Mouse (Mus musculus) kidney, adult 11 months (tissue): ENCODE data around the gene Il17f.
A peak's percentile ranks its signal among the peaks of the same experiment; 100 is the strongest.
"Not testable (repeated sequence)": the region's sequence is repeated elsewhere in the genome, so short reads cannot be mapped to it uniquely, and the experiment has no call there.

ENCODE experiments used
- DNase-seq: peaks from one replicate; pipeline ENCODE4 v3.0.0; 2022

Gene Il17f

DNA sequence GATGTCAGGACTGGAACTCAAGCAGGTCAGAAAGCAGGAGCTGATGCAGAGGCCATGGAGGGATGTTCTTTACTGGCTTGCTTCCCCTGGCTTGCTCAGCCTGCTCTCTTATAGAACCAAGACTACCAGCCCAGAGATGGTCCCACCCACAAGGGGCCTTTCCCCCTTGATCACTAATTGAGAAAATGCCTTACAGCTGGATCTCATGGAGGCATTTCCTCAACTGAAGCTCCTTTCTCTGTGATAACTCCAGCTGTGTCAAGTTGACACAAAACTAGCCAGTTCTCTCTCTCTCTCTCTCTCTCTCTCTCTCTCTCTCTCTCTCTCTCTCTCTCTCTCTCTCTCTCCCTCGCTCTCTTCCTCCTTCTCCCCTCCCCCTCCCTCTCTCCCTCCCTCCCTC lies at the start of gene Il17f:
Gene Il17f (minus strand): TSS at position 101 of the 400 bp plus-strand sequence.
- not testable (repeated sequence) for DNase-seq

DNA sequence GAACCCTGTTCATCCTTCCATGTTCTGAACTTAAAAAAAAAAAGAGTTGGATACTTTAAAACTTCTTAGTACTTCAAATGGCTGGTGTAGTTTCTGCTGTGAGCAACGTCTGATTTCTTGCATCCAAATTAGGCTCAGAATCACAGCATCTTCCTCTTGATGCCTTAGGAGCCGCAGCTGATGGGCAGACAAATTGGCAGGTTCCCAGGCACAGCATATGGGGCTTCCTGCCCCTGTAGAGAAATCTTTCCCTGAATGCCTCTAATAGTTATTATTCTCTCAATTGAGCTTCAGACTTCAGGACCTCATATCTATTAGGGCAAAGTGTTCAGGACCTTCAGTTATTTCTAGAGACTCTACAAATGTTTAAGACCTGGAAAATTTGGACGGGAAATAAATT lies 49.5 kb upstream of the Il17f start:
- no peak for DNase-seq

DNA sequence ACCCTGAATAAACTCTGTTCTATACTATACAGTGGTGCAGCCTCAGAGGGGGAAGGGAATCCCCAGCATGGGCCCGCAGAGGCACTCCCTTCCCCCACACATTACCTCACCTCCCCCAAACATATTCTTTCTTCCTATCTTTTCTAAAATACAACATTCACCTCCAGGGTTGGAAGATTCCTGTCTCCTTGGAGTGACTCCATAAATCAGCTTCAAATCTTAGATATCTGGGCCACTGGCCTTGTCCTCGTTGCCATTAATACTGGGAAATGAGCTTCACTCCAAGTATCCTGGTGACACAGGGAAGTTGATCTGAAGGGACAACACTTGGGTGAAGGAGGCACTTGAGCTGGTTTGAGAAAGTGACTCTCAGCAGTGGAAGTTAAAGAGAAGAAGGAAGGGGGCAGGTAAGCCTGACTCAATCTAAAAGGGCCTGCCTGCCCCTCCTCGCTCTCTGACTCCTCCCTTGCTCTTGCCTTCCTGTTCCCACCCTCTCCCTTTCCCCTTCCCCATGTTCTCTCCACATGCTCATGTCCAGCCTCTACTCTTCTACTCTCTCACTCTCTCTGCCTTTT lies 46.2 kb upstream of the Il17f start:
- DNase-seq = no peak

DNA sequence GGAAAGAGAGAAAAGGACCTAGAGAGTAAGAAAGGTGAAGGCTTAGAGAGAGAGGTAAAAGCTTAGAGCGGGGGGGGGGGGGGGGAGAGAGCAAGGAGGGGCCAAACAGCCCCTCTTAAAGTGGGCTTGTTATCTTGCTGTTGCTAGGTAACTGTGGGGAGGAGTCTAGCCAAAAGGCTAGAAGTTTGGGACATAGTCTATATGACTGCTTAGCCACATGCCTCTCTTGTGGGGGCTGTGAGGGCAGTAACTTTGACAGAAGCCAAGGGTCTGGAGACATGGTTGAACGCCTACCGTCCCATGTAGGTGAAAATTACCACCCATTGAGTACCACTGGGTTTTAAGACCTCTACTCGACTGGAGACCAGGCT lies 42.7 kb upstream of the Il17f start:
- DNase-seq = no peak

DNA sequence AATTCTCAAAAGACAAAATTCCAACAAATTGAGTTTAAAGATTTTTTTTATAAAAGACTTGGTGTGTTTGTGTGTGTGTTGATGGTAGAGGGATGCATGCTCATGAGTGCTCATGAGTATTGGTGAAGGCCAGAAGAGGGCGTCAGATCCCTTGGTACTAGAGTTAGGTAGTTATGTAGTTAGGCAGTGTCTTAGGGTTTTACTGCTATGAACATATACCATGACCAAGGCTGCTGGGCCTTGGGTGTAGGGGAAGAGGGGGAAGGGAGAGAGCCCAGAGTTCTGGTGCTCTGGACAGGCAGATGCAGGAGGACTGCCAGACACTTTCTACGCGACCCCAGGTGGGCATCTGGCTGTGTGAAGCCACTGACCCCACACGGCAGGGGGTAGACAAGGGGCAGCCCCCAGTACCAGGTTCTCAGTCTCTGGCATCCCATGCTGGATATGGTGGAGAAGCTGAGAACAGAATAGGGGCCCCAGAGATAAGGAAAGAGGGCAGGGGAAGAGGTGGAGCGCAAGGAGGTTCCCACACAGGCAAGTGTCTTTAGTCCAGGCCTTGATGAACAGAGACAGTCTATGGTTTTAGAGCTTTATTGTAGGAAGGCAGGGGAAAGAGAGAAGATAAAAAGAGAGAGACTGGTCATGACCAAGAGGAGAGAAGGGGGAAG lies 42.2 kb upstream of the Il17f start:
- no peak for DNase-seq

DNA sequence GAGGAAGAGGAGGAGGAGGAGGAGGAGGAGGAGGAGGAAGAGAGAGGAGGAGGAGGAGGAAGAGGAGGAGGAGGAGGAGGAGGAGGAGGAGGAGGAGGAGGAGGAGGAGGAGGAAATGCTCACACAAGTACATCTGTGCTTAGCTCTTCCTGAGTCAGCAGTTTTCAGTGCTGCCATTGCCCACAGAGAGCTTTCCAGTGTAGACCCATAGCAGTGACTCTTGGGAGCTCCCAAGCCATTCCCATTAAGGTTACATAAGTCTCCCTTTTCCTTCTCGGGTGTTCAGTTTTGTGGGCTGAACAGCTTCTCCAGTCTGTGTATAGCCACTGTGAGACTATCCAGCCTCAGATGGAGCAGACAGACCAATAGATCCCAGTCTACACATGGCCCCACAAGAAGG lies 40.1 kb upstream of the Il17f start:
- DNase-seq = no peak

DNA sequence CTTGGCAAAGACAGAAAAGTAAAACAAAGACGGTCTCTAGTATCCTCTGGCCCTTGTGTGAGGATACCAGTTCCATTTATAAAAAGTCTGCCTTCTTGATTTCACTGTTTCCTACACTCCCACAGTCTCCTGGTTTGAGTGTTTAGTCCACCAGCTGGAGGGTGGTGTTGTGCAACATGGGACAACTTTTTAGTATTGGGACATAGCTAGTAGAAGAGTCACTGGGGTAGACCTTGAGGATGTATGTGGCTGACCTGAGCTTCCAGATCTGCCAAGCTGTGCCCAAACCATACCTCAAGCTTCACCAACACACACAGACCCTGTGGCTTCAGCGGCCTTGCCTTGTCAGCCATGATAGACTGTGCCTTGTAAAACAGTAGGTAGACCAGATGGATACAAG lies 37.6 kb upstream of the Il17f start:
- no peak for DNase-seq

DNA sequence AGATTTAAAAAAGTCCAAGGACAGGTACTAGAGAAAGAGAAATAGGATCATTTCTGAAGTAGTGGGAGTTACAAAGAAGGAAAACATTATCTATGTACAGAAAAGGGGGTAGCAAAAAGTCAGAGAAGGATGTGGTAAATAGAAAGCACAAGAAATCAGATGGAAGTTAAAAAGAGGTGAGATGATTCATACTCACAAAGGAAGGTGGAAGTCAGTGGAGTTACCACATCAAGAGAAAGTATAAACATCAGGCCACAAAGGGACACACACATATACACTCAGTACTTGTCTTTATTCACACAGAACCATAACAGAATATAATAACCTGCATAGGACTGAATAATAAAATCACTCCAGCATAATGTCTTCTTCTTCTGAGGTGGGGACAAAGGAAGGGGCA lies 34.6 kb upstream of the Il17f start:
- no peak for DNase-seq

DNA sequence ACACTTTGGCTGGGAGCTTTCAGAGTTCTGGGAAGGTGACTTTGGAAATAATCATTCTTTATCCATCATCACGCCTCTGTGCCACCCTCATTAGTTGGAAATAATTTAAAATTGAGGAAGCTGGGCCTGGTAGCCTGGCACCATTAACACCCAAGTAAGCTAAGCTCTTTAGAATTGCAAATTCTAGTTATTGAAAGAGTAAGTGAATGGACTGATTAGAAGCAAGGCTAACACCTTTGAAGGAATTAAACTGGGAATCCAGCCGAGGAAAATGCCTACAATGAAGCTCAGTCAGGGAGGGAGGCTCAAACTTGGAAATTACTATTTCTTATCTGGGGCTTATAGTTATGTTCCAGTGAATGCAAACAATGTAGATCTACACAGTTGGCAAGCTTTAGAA lies 33.5 kb upstream of the Il17f start:
- no peak for DNase-seq

DNA sequence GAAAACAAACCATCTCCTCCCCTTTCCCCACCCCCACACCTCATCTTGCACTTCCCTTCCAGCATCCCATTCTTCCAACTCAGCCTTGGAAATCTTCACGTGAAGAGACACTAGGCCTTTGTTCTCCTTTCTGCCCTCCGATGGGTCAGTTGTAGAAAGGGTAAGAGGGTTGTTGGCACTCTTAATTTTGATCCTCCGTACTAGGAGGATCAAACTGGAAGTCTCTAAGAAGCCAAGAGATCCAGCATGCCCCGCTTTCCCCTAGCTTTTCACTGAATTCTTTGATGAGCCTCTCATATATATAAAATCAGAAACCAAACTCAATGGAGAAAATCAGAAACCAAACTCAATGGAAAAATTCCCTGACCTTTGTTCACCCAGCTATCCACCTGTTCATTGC lies 33.1 kb upstream of the Il17f start:
- no peak for DNase-seq

DNA sequence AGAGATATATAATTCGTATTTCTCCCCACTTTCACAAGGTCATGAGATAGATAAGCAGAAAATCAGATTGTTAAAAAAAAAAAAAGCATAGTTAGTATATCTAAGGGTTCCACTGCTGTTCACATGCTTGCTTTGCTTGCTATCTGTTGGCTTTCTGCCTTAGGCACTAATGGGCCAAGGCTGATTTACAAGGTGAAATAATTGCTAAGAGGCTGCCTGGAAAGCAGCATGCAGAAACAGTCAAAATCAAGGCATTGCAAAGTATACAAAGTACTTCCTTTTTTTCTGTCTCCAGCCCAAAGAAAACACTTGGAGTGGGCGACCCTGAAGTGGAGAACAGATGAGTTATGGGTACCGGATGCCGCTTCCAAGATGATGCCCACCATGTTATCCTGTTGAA lies 30.5 kb upstream of the Il17f start:
- no peak for DNase-seq

DNA sequence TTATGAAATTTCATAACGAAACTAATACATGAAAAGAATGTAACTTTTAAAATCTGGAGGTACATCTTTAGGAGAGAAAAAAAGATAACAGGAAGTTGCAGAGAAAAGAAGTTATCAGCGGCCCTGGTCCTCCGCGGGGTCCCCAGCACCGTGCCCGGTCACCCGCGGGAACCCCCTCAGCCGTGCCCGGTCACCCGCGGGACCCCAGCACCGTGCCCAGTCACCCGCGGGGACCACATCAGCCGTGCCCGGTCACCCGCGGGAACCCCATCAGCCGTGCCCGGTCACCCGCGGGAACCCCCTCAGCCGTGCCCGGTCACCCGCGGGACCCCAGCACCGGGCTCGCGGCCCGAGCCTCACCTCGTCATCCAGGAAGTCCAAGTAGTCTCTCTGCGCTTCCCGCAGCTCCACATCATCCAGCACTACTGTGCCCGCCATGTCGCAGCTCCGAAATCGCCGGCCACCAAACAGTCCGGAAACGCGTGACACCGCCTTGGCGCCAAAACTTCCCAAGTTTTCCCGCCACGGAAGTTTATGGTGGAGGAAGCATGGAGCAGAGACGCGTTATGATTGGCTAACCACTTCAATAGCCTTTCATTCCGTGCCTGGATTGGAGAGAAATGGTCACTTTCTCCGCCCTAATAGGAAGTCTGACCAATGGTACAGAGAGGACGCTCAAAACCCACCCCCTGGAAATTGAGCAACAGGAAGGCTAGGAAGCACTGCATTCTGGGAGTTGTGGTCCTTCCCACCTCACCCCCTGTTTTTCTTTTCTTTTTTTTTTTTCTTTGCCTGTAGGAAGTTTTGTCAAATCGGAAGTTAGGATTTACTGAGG lies 29.6 kb upstream of the Il17f start, which contains the start of gene Mcm3:
Gene Mcm3 (minus strand): TSS at position 542 of the 835 bp plus-strand sequence.
- DNase-seq = peak; percentile 95

DNA sequence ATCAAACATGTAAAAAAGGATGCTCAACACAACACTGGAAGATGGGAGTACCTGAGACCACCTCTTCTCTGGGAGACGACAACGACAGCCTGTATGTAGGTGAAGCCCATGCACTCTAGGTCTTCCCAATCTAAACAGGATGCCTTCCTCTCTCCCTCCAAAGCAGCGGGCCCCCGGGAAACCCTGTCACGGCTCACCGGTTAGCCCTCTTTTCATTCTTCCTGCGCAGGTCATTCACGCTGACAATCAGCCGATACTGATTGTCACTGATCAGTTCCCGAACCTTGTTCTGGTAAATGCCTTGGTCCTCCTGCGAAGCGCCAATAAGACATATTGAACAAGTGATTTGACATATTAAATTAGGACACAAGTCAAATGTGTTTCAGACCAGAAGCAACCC lies 27.2 kb upstream of the Il17f start:
- no peak for DNase-seq

DNA sequence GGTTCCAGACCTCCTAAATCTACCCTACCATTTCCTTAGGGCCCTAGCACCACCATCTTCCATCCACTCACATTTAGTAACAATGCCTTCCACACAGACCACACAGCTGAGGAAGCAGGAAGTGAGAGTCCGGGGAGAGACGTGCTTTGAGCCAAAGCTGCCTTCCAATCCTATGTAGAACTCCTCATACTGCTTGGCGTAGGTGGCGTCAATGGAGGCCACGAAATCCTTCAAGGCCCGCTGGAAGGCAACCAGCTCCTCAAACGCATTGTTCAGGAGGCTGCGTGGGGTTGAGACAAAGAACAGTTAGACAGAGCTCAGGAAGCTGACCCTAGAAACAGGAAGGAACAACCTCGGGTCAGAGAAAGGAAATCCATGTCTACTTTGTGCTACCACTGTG lies 26.8 kb upstream of the Il17f start:
- DNase-seq = no peak

DNA sequence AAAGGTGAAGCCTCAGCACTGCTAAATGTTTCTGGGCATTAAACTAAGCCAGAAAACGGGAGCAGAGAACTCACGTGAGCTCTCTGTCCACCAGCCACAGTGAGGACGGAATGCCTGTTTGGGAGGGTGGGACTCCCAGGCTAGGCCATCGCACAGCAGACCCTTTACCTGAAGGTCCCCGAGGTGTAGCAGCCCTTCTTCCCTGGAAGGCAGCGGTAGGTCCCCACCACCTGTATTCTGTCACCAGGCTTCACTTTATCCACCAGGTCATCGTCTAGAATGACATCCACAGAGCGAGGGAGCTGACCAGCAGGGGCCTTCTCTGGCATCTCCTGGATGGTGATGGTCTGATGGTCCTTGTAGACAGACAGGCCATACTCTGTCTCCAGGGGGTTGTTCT lies 24.1 kb upstream of the Il17f start:
- no peak for DNase-seq

DNA sequence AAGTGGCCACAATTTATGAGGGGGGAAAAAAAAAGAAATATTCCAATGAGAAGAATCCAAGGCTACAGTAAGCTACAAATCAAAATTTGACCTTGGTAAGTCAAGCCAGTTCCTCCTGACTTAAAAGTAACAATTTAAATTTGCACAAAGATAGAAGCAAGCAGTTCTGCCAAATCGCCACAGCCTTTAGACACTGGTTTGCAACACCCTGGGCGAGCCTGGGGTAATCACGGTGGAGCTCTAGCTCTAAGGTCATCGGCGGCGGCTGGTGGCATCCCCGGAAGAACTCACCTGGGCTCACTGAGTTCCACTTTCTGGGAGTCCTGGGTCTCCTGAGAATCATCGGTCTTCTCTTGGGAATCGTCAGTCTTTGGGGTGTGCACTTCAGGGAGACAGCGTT lies 14.1 kb upstream of the Il17f start:
- DNase-seq = no peak

DNA sequence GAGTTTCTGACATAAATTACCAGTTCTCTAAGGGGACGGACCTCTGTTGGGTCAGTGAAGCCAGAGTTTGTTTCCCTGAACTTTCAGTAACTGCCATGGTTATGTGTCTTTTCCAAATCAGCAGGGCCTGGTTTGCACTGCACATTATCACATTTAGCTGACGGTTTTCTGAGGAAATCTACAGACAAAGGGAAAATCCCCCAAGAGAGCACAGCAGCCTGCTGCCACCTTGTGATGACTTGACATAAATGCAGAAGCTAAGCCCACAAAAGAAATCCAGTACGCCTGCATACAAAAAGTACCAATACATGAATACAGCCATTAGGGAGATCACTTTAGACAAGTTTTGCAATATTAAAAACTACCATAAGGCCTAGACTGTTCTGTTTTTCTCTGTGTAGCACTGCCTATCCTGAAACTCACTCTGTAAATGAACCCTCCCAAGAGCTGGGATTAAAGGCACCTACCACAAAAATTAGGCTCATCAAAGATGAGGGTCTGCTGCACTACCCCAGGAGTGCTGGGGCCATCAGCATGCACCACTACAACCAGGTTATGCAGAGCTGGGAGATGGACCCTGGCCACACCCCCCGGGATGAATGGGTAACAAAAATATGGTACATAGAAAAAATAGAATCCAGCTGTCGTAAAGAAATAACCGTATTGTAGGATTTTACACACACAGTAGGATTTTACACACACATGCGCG lies 11.4 kb upstream of the Il17f start:
- DNase-seq = no peak

DNA sequence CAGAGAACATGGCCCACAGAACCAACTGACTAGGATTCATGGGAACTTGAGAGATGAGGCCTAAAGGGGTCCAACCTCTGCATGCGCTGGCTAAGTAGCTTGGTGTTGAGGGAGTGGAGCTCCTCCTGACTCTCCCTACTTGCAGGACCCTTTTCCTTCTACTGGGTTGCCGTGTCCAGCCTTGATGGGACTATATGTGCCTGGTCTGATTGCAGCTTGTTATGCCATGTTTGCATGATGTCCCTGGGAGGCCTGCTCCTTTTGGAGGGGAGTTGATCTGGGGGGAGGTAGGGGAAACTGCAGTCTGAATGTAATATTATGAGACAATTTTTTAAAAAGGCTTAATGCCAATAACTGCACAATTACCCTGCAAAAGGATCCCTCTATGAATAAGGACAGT lies 10.9 kb upstream of the Il17f start:
- no peak for DNase-seq

DNA sequence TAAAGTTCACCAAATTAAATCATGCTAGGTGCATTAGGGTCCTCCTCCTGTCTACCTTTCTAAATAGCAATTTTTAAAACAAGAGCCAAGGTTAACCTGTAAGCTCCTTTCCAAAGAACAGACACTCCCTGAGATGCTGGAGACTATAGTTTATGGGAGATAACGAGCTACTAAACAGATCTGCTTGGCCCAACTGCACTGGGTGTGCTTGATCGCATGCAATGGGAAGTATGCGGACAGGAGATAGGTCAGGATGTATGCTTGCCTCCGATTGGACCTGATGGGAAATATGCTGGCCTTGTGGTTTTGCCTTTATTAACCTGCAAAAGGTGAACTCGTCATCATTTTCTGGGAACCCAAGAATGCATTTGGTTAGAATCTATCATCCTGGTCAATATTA lies 4.8 kb upstream of the Il17f start:
- DNase-seq = no peak

DNA sequence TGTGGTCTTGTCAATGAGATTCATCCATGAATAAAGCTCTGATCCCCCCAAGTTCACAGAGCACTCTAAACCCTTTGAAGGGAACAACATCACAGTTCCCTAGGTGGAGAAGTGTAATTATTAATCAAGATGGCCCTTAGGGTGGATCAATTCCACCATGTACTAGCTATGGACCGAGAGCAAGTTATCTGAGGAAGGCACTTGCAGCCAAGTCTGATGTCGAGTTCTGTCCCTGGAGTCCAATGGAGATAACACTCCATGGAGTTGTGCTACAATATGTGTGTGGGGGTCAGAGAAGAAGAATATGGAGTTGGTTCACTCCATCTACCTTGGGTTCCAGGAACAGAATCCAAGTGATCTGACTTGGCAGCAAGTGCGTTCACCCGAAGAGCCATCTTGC lies 4.3 kb upstream of the Il17f start:
- DNase-seq = no peak

DNA sequence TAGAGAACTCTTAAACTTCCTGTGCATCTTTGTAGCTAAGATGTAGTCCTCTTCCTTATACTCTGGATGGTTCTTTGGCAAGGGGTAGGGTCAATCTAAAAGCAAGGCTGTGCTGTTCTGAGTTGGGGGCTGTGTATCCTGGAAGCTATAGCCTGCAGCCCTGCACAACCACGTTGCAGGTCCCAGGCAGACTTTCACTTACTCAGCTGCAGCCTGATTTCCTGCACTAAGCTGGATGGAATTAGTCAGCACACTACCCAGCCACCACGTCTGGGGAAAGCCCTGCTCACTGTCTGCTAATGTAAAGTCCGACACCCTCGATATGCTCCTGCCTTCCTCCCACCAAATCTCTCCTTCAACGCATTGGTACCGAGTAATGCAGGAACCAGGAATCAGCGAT lies 997 bp upstream of the Il17f start:
- no peak for DNase-seq

DNA sequence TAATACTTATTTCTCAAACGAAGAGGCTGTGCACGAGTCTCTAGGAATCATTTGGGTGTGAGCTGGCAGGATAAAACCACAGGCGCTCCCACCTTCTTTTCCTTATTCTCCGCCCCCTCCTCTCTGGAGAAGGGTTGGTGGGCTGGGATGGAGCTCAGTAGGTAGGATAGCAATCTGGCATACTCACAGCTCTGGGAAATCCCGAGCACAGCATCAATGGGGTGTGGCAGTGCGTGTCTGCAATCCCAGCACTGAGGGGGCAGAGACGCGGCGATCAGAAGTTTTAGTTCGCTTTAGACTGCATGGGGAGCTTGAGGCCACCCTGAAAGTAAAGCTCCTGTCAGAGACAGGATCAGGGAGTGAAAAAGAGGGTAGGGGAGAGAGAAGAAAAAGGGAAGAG lies 2.0 kb downstream of the Il17f start:
- DNase-seq = no peak

DNA sequence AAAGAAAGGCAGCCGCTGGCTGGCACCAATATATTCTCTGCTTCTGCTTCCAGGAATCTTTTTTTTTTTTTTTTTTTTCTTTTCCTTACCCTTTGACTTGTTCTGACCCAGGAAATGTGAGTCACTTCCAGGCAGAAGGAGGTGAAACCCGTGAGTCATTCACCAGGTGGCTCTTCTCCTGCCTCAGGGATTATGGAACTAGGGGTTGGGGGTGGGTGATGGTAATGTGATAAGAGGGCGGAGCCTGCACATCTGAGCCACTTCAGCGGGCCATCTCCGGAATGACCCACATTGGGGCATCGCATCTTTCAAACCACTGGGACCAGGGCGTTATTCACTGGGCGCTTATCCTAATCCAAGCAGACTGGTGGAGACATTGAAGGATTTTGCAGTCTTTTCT lies 3.4 kb downstream of the Il17f start:
- no peak for DNase-seq

DNA sequence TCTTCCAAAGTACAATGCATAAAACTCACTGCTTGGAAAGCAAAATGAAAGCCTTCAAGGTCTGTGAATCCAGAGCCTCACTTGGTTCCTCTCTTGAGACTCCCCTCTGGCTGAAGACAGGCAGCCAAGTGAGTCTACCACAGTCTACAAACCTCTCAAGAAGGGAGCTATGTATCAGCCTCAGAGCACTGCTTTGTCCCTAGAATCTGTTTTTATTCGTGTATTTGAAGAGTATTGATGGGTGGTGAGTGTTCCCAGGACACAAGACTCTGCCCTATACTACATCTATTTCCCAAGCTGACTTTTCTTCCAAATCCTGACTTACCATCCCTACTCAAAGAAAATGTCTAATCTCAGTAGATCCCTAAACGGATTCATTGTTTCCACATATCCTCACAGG lies 12.1 kb downstream of the Il17f start:
- no peak for DNase-seq
